Mouse (Mus musculus): Measurements from ENCODE around the gene Rcsd1. TPM values are rescaled to one million over a fixed set of nuclear protein-coding genes. Genes with fewer than 3 reads are reported as not detected.

Gene Rcsd1
- polyA plus RNA-seq, 1 experiment from 2014 or later = 8.4 TPM

GRCm38 (mm10) chr1:165697701-165698100 lies 11.9 kb downstream of the Rcsd1 start:
- WGBS = 89% methylated on average over 8 of the region's 8 CpGs
- H3K4me2 ChIP-seq (replicated peaks) = no peak overlapping the region
- no peak overlapping the region for H3K27ac ChIP-seq
- DNase-seq (ENCODE audit: low spot score) (no peak), ATAC-seq (ENCODE audit: low FRiP score) (no peak)
- no peaks in the 10 kb centered on the region for H3K9me3 ChIP-seq (ENCODE audit: control insufficient read depth, low read length)
- H3K27me3 ChIP-seq (ENCODE audit: control insufficient read depth, insufficient read depth, low read length) = 0 out of 2 replicates have a peak, but pooled peaks cover 3% of the 10 kb centered on the region
- H3K9ac ChIP-seq = no peak overlapping the region
- H3K4me1 ChIP-seq (replicated peaks; ENCODE audit: control insufficient read depth, insufficient read depth, low read length) = no peaks in the 10 kb centered on the region; the same call in 1 of the 2 replicates
- H3K4me3 ChIP-seq (replicated peaks; ENCODE audit: low read length) = no peak overlapping the region
- no peaks in the 10 kb centered on the region for H3K36me3 ChIP-seq (replicated peaks; ENCODE audit: control insufficient read depth, insufficient read depth)

GRCm38 (mm10) chr1:165696870-165697269 lies 12.7 kb downstream of the Rcsd1 start:
- ATAC-seq (ENCODE audit: low FRiP score) = no peak
- no peak overlapping the region for H3K4me3 ChIP-seq (replicated peaks; ENCODE audit: low read length)

GRCm38 (mm10) chr1:165696040-165696439 lies 13.5 kb downstream of the Rcsd1 start:
- H3K9ac ChIP-seq = no peak overlapping the region
- ATAC-seq (ENCODE audit: low FRiP score) = no peak
- DNase-seq (ENCODE audit: low spot score) = no peak
- H3K36me3 ChIP-seq (replicated peaks; ENCODE audit: control insufficient read depth, insufficient read depth) = no peaks in the 10 kb centered on the region
- no peaks in the 10 kb centered on the region for H3K27me3 ChIP-seq (ENCODE audit: control insufficient read depth, insufficient read depth, low read length)
- no peaks in the 10 kb centered on the region for H3K4me1 ChIP-seq (replicated peaks; ENCODE audit: control insufficient read depth, insufficient read depth, low read length)
- H3K4me3 ChIP-seq (replicated peaks; ENCODE audit: low read length) = no peak overlapping the region
- no peak overlapping the region for H3K27ac ChIP-seq
- no peak overlapping the region for H3K4me2 ChIP-seq (replicated peaks)
- 93% methylated on average over 5 of the region's 5 CpGs for WGBS
- H3K9me3 ChIP-seq (ENCODE audit: control insufficient read depth, low read length) = no peaks in the 10 kb centered on the region

More at GRCm38 (mm10) chr1:165696870-165697269, 12.7 kb downstream of the Rcsd1 start:
- Histone ChIP-seq H3K4me1 (replicated peaks; ENCODE audit: control insufficient read depth, insufficient read depth, low read length) (no peaks in the 10 kb centered on the region), H3K27me3 (ENCODE audit: control insufficient read depth, insufficient read depth, low read length) (no peaks in the 10 kb centered on the region), H3K9ac (no peak overlapping the region), H3K36me3 (replicated peaks; ENCODE audit: control insufficient read depth, insufficient read depth) (no peaks in the 10 kb centered on the region), H3K27ac (no peak overlapping the region), H3K9me3 (ENCODE audit: control insufficient read depth, low read length) (no peaks in the 10 kb centered on the region), H3K4me2 (replicated peaks) (no peak overlapping the region)
- WGBS = 85% methylated on average over 7 of the region's 7 CpGs
- DNase-seq (ENCODE audit: low spot score) = no peak

- no peak for DNase-seq (ENCODE audit: low spot score)
- Histone ChIP-seq H3K36me3 (replicated peaks; ENCODE audit: control insufficient read depth, insufficient read depth) (no peaks in the 10 kb centered on the region), H3K27me3 (ENCODE audit: control insufficient read depth, insufficient read depth, low read length) (no peaks in the 10 kb centered on the region), H3K9me3 (ENCODE audit: control insufficient read depth, low read length) (no peaks in the 10 kb centered on the region), H3K9ac (no peak overlapping the region), H3K4me1 (replicated peaks; ENCODE audit: control insufficient read depth, insufficient read depth, low read length) (no peaks in the 10 kb centered on the region), H3K4me3 (replicated peaks; ENCODE audit: low read length) (no peak overlapping the region), H3K27ac (no peak overlapping the region), H3K4me2 (replicated peaks) (no peak overlapping the region)
- ATAC-seq (ENCODE audit: low FRiP score) = no peak
Observed at GRCm38 (mm10) chr1:165695392-165696014, 14.1 kb downstream of the Rcsd1 start.

GRCm38 (mm10) chr1:165693856-165694255 lies 15.7 kb downstream of the Rcsd1 start:
- no peaks in the 10 kb centered on the region for H3K36me3 ChIP-seq (replicated peaks; ENCODE audit: control insufficient read depth, insufficient read depth)
- H3K9ac ChIP-seq = no peak overlapping the region
- H3K4me3 ChIP-seq (replicated peaks; ENCODE audit: low read length) = no peak overlapping the region
- DNase-seq (ENCODE audit: low spot score) (no peak), ATAC-seq (ENCODE audit: low FRiP score) (no peak)
- no peaks in the 10 kb centered on the region for H3K27me3 ChIP-seq (ENCODE audit: control insufficient read depth, insufficient read depth, low read length)
- no peak overlapping the region for H3K27ac ChIP-seq
- no peak overlapping the region for H3K4me2 ChIP-seq (replicated peaks)
- WGBS = 62% methylated on average over 7 of the region's 7 CpGs
- no peaks in the 10 kb centered on the region for H3K9me3 ChIP-seq (ENCODE audit: control insufficient read depth, low read length)
- no peaks in the 10 kb centered on the region for H3K4me1 ChIP-seq (replicated peaks; ENCODE audit: control insufficient read depth, insufficient read depth, low read length)

GRCm38 (mm10) chr1:165691516-165691915 lies 18.0 kb downstream of the Rcsd1 start:
- H3K36me3 ChIP-seq (replicated peaks; ENCODE audit: control insufficient read depth, insufficient read depth) = no peaks in the 10 kb centered on the region
- H3K27ac ChIP-seq = no peak overlapping the region
- H3K4me3 ChIP-seq (replicated peaks; ENCODE audit: low read length) = no peak overlapping the region
- H3K9ac ChIP-seq = no peak overlapping the region
- WGBS = 21% methylated on average over 3 of the region's 3 CpGs
- no peaks in the 10 kb centered on the region for H3K4me1 ChIP-seq (replicated peaks; ENCODE audit: control insufficient read depth, insufficient read depth, low read length)
- ATAC-seq (ENCODE audit: low FRiP score) (peak; percentile 64), DNase-seq (ENCODE audit: low spot score) (no peak)
- no peaks in the 10 kb centered on the region for H3K27me3 ChIP-seq (ENCODE audit: control insufficient read depth, insufficient read depth, low read length)
- H3K4me2 ChIP-seq (replicated peaks) = no peak overlapping the region
- H3K9me3 ChIP-seq (ENCODE audit: control insufficient read depth, low read length) = no peaks in the 10 kb centered on the region

GRCm38 (mm10) chr1:165689845-165690244 lies 19.7 kb downstream of the Rcsd1 start:
- no peak for ATAC-seq (ENCODE audit: low FRiP score)
- Histone ChIP-seq H3K36me3 (replicated peaks; ENCODE audit: control insufficient read depth, insufficient read depth) (no peaks in the 10 kb centered on the region), H3K9ac (no peak overlapping the region), H3K9me3 (ENCODE audit: control insufficient read depth, low read length) (no peaks in the 10 kb centered on the region), H3K4me3 (replicated peaks; ENCODE audit: low read length) (no peak overlapping the region), H3K4me2 (replicated peaks) (no peak overlapping the region), H3K4me1 (replicated peaks; ENCODE audit: control insufficient read depth, insufficient read depth, low read length) (no peaks in the 10 kb centered on the region), H3K27me3 (ENCODE audit: control insufficient read depth, insufficient read depth, low read length) (no peaks in the 10 kb centered on the region), H3K27ac (no peak overlapping the region)
- 86% methylated on average over 5 of the region's 5 CpGs for WGBS
- no peak for DNase-seq (ENCODE audit: low spot score)

- H3K9me3 ChIP-seq (ENCODE audit: control insufficient read depth, low read length) = no peaks in the 10 kb centered on the region
- no peaks in the 10 kb centered on the region for H3K36me3 ChIP-seq (replicated peaks; ENCODE audit: control insufficient read depth, insufficient read depth)
- no peaks in the 10 kb centered on the region for H3K4me1 ChIP-seq (replicated peaks; ENCODE audit: control insufficient read depth, insufficient read depth, low read length)
- no peak overlapping the region for H3K27ac ChIP-seq
- WGBS = 91% methylated on average over 2 of the region's 2 CpGs
- no peak overlapping the region for H3K4me3 ChIP-seq (replicated peaks; ENCODE audit: low read length)
- ATAC-seq (ENCODE audit: low FRiP score) = no peak
- H3K4me2 ChIP-seq (replicated peaks) = no peak overlapping the region
- DNase-seq (ENCODE audit: low spot score) = no peak
- no peak overlapping the region for H3K9ac ChIP-seq
- H3K27me3 ChIP-seq (ENCODE audit: control insufficient read depth, insufficient read depth, low read length) = no peaks in the 10 kb centered on the region
Observed at GRCm38 (mm10) chr1:165687861-165688260, 21.7 kb downstream of the Rcsd1 start.

GRCm38 (mm10) chr1:165686963-165687362 lies 22.6 kb downstream of the Rcsd1 start:
- Histone ChIP-seq H3K4me3 (replicated peaks; ENCODE audit: low read length) (no peak overlapping the region), H3K9me3 (ENCODE audit: control insufficient read depth, low read length) (no peaks in the 10 kb centered on the region), H3K27me3 (ENCODE audit: control insufficient read depth, insufficient read depth, low read length) (no peaks in the 10 kb centered on the region), H3K27ac (no peak overlapping the region), H3K9ac (no peak overlapping the region), H3K4me2 (replicated peaks) (no peak overlapping the region), H3K36me3 (replicated peaks; ENCODE audit: control insufficient read depth, insufficient read depth) (no peaks in the 10 kb centered on the region), H3K4me1 (replicated peaks; ENCODE audit: control insufficient read depth, insufficient read depth, low read length) (no peaks in the 10 kb centered on the region)
- no peak for ATAC-seq (ENCODE audit: low FRiP score)
- DNase-seq (ENCODE audit: low spot score) = no peak
- WGBS = 73% methylated on average over 8 of the region's 8 CpGs

GRCm38 (mm10) chr1:165686349-165686748 lies 23.2 kb downstream of the Rcsd1 start:
- Histone ChIP-seq H3K27ac (no peak overlapping the region), H3K4me3 (replicated peaks; ENCODE audit: low read length) (no peak overlapping the region), H3K27me3 (ENCODE audit: control insufficient read depth, insufficient read depth, low read length) (no peaks in the 10 kb centered on the region), H3K36me3 (replicated peaks; ENCODE audit: control insufficient read depth, insufficient read depth) (no peaks in the 10 kb centered on the region), H3K9ac (no peak overlapping the region), H3K4me2 (replicated peaks) (no peak overlapping the region), H3K9me3 (ENCODE audit: control insufficient read depth, low read length) (no peaks in the 10 kb centered on the region), H3K4me1 (replicated peaks; ENCODE audit: control insufficient read depth, insufficient read depth, low read length) (no peaks in the 10 kb centered on the region)
- 69% methylated on average over 6 of the region's 6 CpGs for WGBS
- ATAC-seq (ENCODE audit: low FRiP score) = no peak
- no peak for DNase-seq (ENCODE audit: low spot score)

Measured in hindbrain, embryonic 14.5 days (tissue).